Mouse (Mus musculus): ENCODE data around the gene Gm28635. TPM values are rescaled to one million over a fixed set of nuclear protein-coding genes. Genes with fewer than 3 reads are reported as not detected.
"Not testable (repeated sequence)": the region's sequence is repeated elsewhere in the genome, so short reads cannot be mapped to it uniquely, and the experiment has no call there.

Gene Gm28635
- polyA plus RNA-seq, 1 experiment = not detected

DNA sequence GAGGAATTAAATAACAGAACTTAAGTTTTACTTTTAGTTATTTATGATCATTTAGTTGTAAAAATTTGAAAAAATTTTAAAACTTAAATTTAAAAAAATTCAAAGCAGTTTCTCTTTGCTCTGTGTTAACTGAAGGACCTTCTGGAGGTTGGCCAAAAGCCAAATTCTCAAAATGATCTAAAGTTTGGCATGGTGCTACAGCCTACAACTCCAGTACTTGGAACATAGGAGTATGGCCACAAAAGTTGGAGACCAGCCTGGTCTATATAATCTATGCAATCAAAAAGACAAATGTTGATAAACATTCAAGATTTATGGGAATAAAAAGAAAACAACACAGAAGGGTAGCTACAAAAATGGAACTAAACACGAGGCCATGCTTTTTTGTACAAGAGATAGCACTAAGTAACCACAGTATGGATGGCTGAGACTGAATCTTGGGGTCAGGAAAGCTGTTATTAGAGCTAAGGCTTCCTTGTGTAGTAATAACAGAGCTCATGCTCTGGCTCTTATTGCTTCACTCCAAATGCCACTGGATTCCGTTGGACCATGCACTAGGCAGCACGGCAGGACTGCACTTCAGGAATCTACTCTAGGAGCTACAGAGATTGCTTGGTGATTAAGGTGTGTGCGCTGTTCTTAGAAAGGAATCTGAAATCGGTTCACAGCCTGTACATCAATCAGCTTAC is 17.3 kb upstream of the Gm28635 start:
- Histone ChIP-seq H3K36me3 (ENCODE audit: control insufficient read depth, insufficient read depth, low read length) (peaks cover 59% of the 10 kb centered on the region), H3K4me1 (replicated peaks; ENCODE audit: control insufficient read depth, insufficient read depth, low read length) (no peaks in the 10 kb centered on the region), H3K4me3 (ENCODE audit: control insufficient read depth, insufficient read depth, low read length) (no peak overlapping the region), H3K27ac (ENCODE audit: control insufficient read depth, insufficient read depth, low read length) (no peak overlapping the region), H3K27me3 (ENCODE audit: control insufficient read depth, insufficient read depth, low read length) (no peaks in the 10 kb centered on the region)
- no peak for DNase-seq
- TF ChIP-seq POLR2A (IDR thresholded peaks at IDR 0.05; ENCODE audit: control insufficient read depth, extremely low read depth, insufficient read depth, low read length, poor library complexity) (no peak), CTCF (IDR thresholded peaks at IDR 0.05; ENCODE audit: borderline replicate concordance, control insufficient read depth, extremely low read depth, insufficient read depth, low read length, poor library complexity) (no peak)
- 94% methylated on average over 5 of the region's 5 CpGs for WGBS

- Histone ChIP-seq H3K4me1 (replicated peaks; ENCODE audit: control insufficient read depth, insufficient read depth, low read length) (no peaks in the 10 kb centered on the region), H3K27ac (ENCODE audit: control insufficient read depth, insufficient read depth, low read length) (no peak overlapping the region), H3K4me3 (ENCODE audit: control insufficient read depth, insufficient read depth, low read length) (no peak overlapping the region), H3K36me3 (ENCODE audit: control insufficient read depth, insufficient read depth, low read length) (peaks cover 84% of the 10 kb centered on the region), H3K27me3 (ENCODE audit: control insufficient read depth, insufficient read depth, low read length) (no peaks in the 10 kb centered on the region)
- no peak for DNase-seq
- 95% methylated on average over 12 of the region's 12 CpGs for WGBS
- TF ChIP-seq POLR2A (IDR thresholded peaks at IDR 0.05; ENCODE audit: control insufficient read depth, extremely low read depth, insufficient read depth, low read length, poor library complexity) = no peak
- no peak for TF ChIP-seq CTCF (IDR thresholded peaks at IDR 0.05; ENCODE audit: borderline replicate concordance, control insufficient read depth, extremely low read depth, insufficient read depth, low read length, poor library complexity)
These were observed 12.2 kb upstream of the Gm28635 start for GRCm38 (mm10) chr2:84690050-84690449.

- no peak overlapping the region for H3K4me3 ChIP-seq (ENCODE audit: control insufficient read depth, insufficient read depth, low read length)
- H3K36me3 ChIP-seq (ENCODE audit: control insufficient read depth, insufficient read depth, low read length) = peaks cover 71% of the 10 kb centered on the region
- H3K4me1 ChIP-seq (replicated peaks; ENCODE audit: control insufficient read depth, insufficient read depth, low read length) = no peaks in the 10 kb centered on the region
- no peaks in the 10 kb centered on the region for H3K27me3 ChIP-seq (ENCODE audit: control insufficient read depth, insufficient read depth, low read length)
- WGBS = 97% methylated on average over 2 of the region's 2 CpGs
- no peak overlapping the region for H3K27ac ChIP-seq (ENCODE audit: control insufficient read depth, insufficient read depth, low read length)
- no peak for DNase-seq
- no peak for TF ChIP-seq POLR2A (IDR thresholded peaks at IDR 0.05; ENCODE audit: control insufficient read depth, extremely low read depth, insufficient read depth, low read length, poor library complexity)
- no peak for TF ChIP-seq CTCF (IDR thresholded peaks at IDR 0.05; ENCODE audit: borderline replicate concordance, control insufficient read depth, extremely low read depth, insufficient read depth, low read length, poor library complexity)
These were observed 10.4 kb upstream of the Gm28635 start for GRCm38 (mm10) chr2:84688080-84688844.

GRCm38 (mm10) chr2:84682605-84683183 is 4.9 kb upstream of the Gm28635 start:
- no peaks in the 10 kb centered on the region for H3K27me3 ChIP-seq (ENCODE audit: control insufficient read depth, insufficient read depth, low read length)
- no peak overlapping the region for H3K27ac ChIP-seq (ENCODE audit: control insufficient read depth, insufficient read depth, low read length)
- no peak overlapping the region for H3K4me3 ChIP-seq (ENCODE audit: control insufficient read depth, insufficient read depth, low read length)
- peaks cover 3% of the 10 kb centered on the region; the same call in 1 of the 2 replicates for H3K4me1 ChIP-seq (replicated peaks; ENCODE audit: control insufficient read depth, insufficient read depth, low read length)
- TF ChIP-seq CTCF (IDR thresholded peaks at IDR 0.05; ENCODE audit: borderline replicate concordance, control insufficient read depth, extremely low read depth, insufficient read depth, low read length, poor library complexity) (no peak), POLR2A (IDR thresholded peaks at IDR 0.05; ENCODE audit: control insufficient read depth, extremely low read depth, insufficient read depth, low read length, poor library complexity) (no peak)
- DNase-seq = no peak
- peaks cover 23% of the 10 kb centered on the region for H3K36me3 ChIP-seq (ENCODE audit: control insufficient read depth, insufficient read depth, low read length)
- WGBS = 87% methylated on average over 6 of the region's 6 CpGs

DNA sequence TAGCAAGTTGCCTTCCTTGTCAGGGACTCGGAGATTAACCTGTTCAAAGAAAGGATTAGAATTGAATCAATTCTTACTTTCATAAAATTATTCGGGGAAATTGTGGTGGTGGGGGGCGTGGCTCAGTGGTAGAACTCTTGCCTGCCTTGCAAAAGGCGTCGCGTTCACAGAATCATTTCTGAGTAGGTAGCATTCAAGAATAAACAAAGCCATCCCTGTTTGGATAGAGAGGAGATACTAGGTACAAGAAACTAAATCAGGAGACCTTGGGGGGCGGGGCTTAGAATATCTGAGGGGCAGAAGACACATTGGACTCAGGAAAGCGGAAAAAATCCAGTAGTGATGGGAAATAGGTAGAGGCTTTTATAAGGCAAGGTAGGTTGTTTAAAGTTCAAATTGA is 1.2 kb upstream of the Gm28635 start, which contains the start of gene Tmx2:
Tmx2 (minus strand) TSS at position 125 of the 400 bp plus-strand sequence.
- H3K4me3 ChIP-seq (ENCODE audit: control insufficient read depth, insufficient read depth, low read length) = peak within 1 kb of the TSS; percentile 79
- 20% methylated on average over 8 of the region's 8 CpGs for WGBS
- H3K27ac ChIP-seq (ENCODE audit: control insufficient read depth, insufficient read depth, low read length) = no peak within 1 kb of the TSS

GRCm38 (mm10) chr2:84677270-84677967 is 422 bp downstream of the Gm28635 start:
- Histone ChIP-seq H3K4me1 (replicated peaks; ENCODE audit: control insufficient read depth, insufficient read depth, low read length) (peaks cover 3% of the 10 kb centered on the region; the same call in 1 of the 2 replicates), H3K4me3 (ENCODE audit: control insufficient read depth, insufficient read depth, low read length) (peak overlapping the region; percentile 79), H3K27ac (ENCODE audit: control insufficient read depth, insufficient read depth, low read length) (0 out of 2 replicates have a peak overlapping the region, but pooled peaks have one; percentile 20), H3K36me3 (ENCODE audit: control insufficient read depth, insufficient read depth, low read length) (peaks cover 4% of the 10 kb centered on the region; the same call in 1 of the 2 replicates), H3K27me3 (ENCODE audit: control insufficient read depth, insufficient read depth, low read length) (no peaks in the 10 kb centered on the region)
- no peak for DNase-seq
- TF ChIP-seq POLR2A (IDR thresholded peaks at IDR 0.05; ENCODE audit: control insufficient read depth, extremely low read depth, insufficient read depth, low read length, poor library complexity) (no peak), CTCF (IDR thresholded peaks at IDR 0.05; ENCODE audit: borderline replicate concordance, control insufficient read depth, extremely low read depth, insufficient read depth, low read length, poor library complexity) (0 out of 2 replicates have a peak, but pooled peaks have one; percentile 36)
- WGBS = 10% methylated on average over 22 of the region's 22 CpGs

More for the DNA sequence above, 1.2 kb upstream of the Gm28635 start, which contains the start of gene Tmx2:
- TF ChIP-seq CTCF (IDR thresholded peaks at IDR 0.05; ENCODE audit: borderline replicate concordance, control insufficient read depth, extremely low read depth, insufficient read depth, low read length, poor library complexity) (no peak), POLR2A (IDR thresholded peaks at IDR 0.05; ENCODE audit: control insufficient read depth, extremely low read depth, insufficient read depth, low read length, poor library complexity) (no peak)
- Histone ChIP-seq H3K4me1 (replicated peaks; ENCODE audit: control insufficient read depth, insufficient read depth, low read length) (peaks cover 3% of the 10 kb centered on the region; the same call in 1 of the 2 replicates), H3K27me3 (ENCODE audit: control insufficient read depth, insufficient read depth, low read length) (no peaks in the 10 kb centered on the region), H3K36me3 (ENCODE audit: control insufficient read depth, insufficient read depth, low read length) (peaks cover 4% of the 10 kb centered on the region; the same call in 1 of the 2 replicates)
- no peak for DNase-seq

- not testable (repeated sequence) for DNase-seq; H3K4me3 ChIP-seq (ENCODE audit: control insufficient read depth, insufficient read depth, low read length); H3K4me1 ChIP-seq (replicated peaks; ENCODE audit: control insufficient read depth, insufficient read depth, low read length); H3K27ac ChIP-seq (ENCODE audit: control insufficient read depth, insufficient read depth, low read length); H3K36me3 ChIP-seq (ENCODE audit: control insufficient read depth, insufficient read depth, low read length); H3K27me3 ChIP-seq (ENCODE audit: control insufficient read depth, insufficient read depth, low read length)
- WGBS = 89% methylated on average over 4 of the region's 5 CpGs
These were observed 6.3 kb downstream of the Gm28635 start for GRCm38 (mm10) chr2:84671535-84671934.
